Mouse (Mus musculus): ENCODE measurements around the gene Esd.

The Esd gene

DNA sequence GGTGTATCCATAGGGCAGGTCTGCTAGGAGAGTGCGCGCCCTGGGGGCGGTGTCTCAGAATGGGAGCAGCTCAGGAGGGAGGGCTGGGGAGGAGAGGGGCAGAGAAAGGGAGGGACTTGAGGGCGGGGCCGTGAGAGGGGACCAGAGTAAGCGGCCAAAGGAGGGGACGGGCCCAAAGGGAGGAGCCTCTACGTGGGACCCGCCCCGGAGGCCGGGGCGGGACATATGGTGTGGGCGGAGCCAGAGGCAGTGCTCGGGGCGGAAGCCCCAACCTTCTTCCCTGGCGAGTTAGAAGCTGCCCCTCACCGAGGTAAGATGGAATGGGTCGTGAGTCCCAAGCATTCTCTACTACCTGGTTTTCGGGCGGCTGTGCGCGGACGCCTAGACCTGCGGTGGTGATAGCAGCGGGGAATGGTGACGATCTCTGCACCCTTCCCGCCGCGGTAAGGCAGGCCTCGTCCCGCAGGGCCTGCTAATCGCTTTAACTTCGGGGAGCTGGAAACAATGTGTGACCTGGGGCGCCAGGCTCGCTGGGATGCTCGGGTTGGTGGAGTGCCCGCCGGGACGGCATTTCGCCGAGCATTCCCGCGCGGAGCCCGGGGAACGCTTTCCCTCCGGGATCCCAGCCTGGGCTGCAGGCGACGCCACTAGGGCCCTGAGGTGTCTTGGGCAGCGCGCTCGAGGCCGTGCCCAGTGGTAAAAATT lies at the start of gene Esd:
Gene Esd, plus strand, starts transcription at position 219 of the 705 bp plus-strand sequence.
- DNase-seq (ENCODE audit: low spot score): peak; percentile 62

GRCm38 (mm10) chr14:74684298-74684978 lies 47.7 kb upstream of the Esd start:
- no peak for DNase-seq (ENCODE audit: low spot score)

- DNase-seq (ENCODE audit: low spot score): no peak
Measured at GRCm38 (mm10) chr14:74691963-74692362, 40.1 kb upstream of the Esd start.

- DNase-seq (ENCODE audit: low spot score): no peak
Measured at GRCm38 (mm10) chr14:74696766-74697165, 35.3 kb upstream of the Esd start.

- no peak for DNase-seq (ENCODE audit: low spot score)
Measured at GRCm38 (mm10) chr14:74697432-74697831, 34.7 kb upstream of the Esd start.

DNA sequence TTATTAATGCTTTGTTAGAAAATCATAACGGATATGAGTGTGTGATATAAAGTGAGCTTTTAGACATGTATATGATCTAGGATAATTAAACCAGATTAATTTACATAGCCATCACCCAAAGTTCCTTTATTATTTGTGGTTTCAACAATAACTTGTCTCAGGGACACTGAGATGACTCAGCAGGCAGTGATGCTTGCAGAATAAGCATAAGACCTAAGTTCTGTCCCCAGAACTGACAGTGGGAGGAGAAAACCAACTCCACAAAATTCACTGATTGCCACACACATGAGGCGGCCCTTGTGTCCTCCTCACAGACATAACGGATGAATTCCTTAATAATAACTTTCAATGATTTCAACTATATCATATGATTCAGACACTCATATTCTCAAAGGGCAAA lies 32.9 kb upstream of the Esd start:
- DNase-seq (ENCODE audit: low spot score): no peak

- DNase-seq (ENCODE audit: low spot score): no peak
Measured at GRCm38 (mm10) chr14:74703930-74704329, 28.2 kb upstream of the Esd start.

- DNase-seq (ENCODE audit: low spot score): peak; percentile 35
Measured at GRCm38 (mm10) chr14:74709054-74709453, 23.0 kb upstream of the Esd start.

GRCm38 (mm10) chr14:74723541-74723940 lies 8.6 kb upstream of the Esd start:
- DNase-seq (ENCODE audit: low spot score): no peak

GRCm38 (mm10) chr14:74731221-74732078 lies 647 bp upstream of the Esd start:
- no peak for DNase-seq (ENCODE audit: low spot score)

GRCm38 (mm10) chr14:74733397-74733796 lies 1.3 kb downstream of the Esd start:
- DNase-seq (ENCODE audit: low spot score): no peak

DNA sequence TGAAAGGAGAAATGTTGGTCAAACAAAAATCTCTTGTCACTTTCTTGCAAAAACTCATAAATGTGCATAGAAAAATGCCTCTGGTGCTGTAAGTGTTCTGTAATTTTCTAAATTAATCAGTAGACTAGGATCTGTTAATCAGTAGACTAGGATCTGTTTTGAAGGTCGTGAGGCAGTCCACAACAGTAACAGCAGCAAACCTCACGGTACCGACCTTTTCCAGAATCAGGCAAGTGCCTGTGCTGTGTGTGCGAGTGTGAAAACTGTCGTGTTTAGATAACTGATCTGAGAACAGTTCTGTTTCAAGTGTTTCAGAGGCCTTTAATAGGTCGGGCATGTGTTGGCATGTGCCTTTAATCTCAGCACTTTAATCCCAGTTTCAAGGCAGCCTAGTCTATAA lies 3.4 kb downstream of the Esd start:
- no peak for DNase-seq (ENCODE audit: low spot score)

- DNase-seq (ENCODE audit: low spot score): no peak
Measured at GRCm38 (mm10) chr14:74736850-74737249, 4.8 kb downstream of the Esd start.

DNA sequence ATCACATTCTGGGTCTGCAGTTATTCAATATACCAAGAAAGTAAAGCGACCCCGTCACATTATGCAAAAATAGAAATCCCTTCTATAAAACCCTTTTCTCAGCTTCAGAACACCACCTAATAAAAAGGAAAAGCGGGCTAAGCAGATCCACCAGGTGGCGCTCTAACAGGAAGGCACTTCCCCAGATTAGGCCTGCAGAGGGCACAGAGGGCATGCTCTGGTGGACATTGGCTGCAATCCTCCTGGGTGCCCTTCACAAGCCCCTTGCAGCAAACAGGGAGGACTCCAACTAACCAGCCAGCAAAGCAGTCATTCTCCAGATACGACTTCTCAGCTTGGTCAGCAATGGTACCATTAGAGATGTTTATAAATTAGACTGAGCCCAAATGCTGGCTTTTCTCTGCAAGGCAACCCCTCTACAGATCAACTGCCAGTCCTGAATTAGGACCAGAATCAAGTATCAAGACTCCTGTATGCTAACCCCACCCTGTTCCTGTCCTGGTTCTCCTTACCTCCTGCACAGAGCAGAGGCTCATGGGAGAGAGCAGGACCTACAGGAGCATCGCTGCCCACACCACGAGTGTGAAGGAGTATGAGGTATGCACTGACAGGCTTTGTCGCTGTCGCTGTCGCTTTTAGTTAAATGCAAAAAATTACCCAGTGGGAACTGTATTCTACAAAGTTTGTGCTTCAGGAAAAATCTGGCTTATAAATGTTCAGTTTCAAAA lies 32.3 kb downstream of the Esd start:
- DNase-seq (ENCODE audit: low spot score): peak; percentile 43

DNA sequence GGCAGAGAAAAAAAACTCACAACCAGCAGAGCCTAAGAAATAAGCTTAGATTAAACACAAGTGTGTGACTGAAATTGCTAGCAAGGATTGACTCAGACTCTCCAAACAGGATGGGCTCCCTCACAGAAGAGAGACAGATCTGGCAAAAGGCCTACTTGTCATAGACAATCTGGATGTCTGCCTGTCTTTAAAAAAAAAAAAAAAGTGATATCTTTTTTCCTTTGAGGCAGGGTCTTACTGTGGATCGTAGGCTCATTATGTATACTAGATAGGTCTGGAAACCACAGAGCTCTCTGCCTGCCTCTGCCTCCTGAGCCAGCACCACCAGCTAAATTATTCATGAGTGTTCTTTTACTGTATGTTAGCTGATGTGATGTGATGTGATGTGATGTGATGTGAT lies 35.8 kb downstream of the Esd start:
- no peak for DNase-seq (ENCODE audit: low spot score)

- DNase-seq (ENCODE audit: low spot score): no peak
Measured at GRCm38 (mm10) chr14:74774046-74774619, 42.0 kb downstream of the Esd start.

DNA sequence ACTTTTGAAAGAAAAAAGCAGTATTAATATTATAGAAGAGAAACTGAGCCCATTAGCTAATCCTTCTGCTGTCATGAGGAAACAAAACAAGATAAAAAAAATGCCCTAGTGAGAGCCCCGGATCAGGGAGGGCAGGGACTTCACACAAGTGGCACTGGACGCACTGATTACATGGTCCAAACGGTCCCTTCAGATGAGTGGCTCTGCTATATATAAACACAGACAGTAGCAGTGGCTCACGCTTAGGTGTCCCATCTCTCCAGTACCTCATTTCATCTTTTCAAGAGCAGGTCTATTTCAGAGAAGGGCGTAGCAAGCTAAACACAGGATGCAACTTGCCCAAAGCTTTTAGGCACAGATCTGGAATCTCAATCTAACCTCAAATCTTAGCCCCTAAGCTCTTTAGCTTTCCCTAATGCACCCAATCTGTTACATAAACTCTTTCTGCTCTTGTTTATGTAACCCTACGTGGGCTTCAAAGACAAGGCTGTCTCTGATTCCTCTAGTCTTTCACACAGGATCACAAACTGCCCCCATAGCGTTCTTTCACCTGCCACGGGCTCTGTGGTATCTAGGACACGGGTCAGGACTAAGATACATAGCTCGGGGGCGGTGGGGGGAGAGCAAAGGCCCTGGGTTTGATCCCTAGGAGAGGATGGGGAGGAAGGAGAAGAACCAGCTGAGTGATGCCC lies 52.3 kb downstream of the Esd start:
- DNase-seq (ENCODE audit: low spot score): no peak

DNA sequence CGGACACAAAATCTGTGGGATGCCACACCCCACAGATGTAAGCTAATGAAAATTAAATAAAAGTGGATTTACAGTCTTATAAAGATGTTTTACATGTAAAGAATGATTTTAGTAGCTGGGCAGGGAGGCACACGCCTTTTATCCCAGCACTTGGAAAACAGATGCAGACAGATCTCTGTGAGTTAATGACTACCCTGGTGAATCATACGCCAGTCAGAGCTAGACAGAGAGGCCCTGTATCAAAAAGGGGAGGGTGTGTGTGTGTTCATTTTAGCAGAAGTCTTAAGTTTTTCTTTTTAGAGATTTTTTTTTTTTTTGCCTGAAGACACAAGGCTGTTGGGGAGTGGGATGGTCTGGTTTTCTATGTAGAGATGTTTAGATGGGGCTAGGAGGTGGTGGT lies 55.6 kb downstream of the Esd start:
- DNase-seq (ENCODE audit: low spot score): no peak

DNA sequence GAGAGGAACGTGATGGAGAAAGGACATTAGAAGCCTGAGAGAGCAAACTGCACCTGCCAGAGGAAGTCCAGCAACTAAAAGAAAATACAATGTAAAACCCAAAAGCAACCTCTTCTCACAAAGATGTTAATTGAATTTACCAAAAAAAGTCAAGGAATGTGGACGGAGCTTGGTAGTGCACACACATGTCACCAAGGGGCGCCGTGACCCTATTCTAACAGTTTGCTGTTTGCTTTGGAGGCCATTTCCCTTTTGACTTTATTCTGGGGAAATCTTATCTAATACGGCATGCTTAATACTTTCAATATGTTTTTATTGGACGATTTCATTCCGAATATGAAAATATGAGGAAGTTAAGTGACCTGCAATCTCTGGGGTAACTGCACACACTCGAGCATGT lies 56.7 kb downstream of the Esd start:
- no peak for DNase-seq (ENCODE audit: low spot score)

- no peak for DNase-seq (ENCODE audit: low spot score)
Measured at GRCm38 (mm10) chr14:74790535-74790934, 58.4 kb downstream of the Esd start.

- no peak for DNase-seq (ENCODE audit: low spot score)
Measured at GRCm38 (mm10) chr14:74792793-74793192, 60.7 kb downstream of the Esd start.

All from layer of hippocampus, adult 9-10 months (tissue).